Mouse (Mus musculus) hindbrain, embryonic 16.5 days (tissue): Measurements from ENCODE around the gene Pak4. TPM values are rescaled to one million over a fixed set of nuclear protein-coding genes. Genes with fewer than 3 reads are reported as not detected.

Experiments used
- ATAC-seq: fragments of 200-750 bp; cut with Nextera tagmentation; 2 replicates; pipeline ENCODE4 v1.8.0; 2017; ENCODE audit warnings: moderate TSS enrichment, moderate library complexity
- H3K27ac ChIP-seq: fragments of 300-500 bp; sonication (generic); 2 replicates; pipeline ENCODE4 v1.5.1; 2014; ENCODE audit warnings: low read depth, mild to moderate bottlenecking, control low read depth, low read length, moderate library complexity
- H3K27me3 ChIP-seq: fragments of 300-500 bp; sonication (generic); replicated peaks from 2 replicates; pipeline ENCODE4 v1.6.1; 2014; ENCODE audit warnings: low read length; ENCODE audit not compliant: control insufficient read depth, insufficient read depth
- H3K36me3 ChIP-seq: fragments of 300-500 bp; sonication (generic); 2 replicates; pipeline ENCODE4 v1.6.1; 2014; ENCODE audit warnings: mild to moderate bottlenecking, low read length, moderate library complexity, mixed read lengths; ENCODE audit not compliant: control insufficient read depth, insufficient read depth
- H3K4me1 ChIP-seq: fragments of 300-500 bp; sonication (generic); 2 replicates; pipeline ENCODE4 v1.6.1; 2014; ENCODE audit warnings: low read depth, low read length; ENCODE audit not compliant: control insufficient read depth, insufficient read depth
- H3K4me2 ChIP-seq: fragments of 300-500 bp; sonication (generic); 2 replicates; pipeline ENCODE4 v1.6.1; 2014; ENCODE audit warnings: mild to moderate bottlenecking, low read length, control low read depth, moderate library complexity
- H3K4me3 ChIP-seq: fragments of 300-500 bp; sonication (generic); 2 replicates; pipeline ENCODE4 v1.5.1; 2014; ENCODE audit warnings: mild to moderate bottlenecking, low read length, control low read depth, moderate library complexity
- H3K9ac ChIP-seq: fragments of 300-500 bp; sonication (generic); 2 replicates; pipeline ENCODE4 v1.6.1; 2014; ENCODE audit warnings: low read depth, mild to moderate bottlenecking, control low read depth, low read length, moderate library complexity
- H3K9me3 ChIP-seq: fragments of 300-500 bp; sonication (generic); 2 replicates; pipeline ENCODE4 v1.6.1; 2014; ENCODE audit warnings: mild to moderate bottlenecking, low read length, moderate library complexity; ENCODE audit not compliant: control insufficient read depth
- WGBS: fragments of 180-500 bp; shearing (Covaris S2); extraction: QIAGEN DNeasy Blood & Tissue Kit; methylation state at CpG from one replicate; pipeline ENCODE4 v1.1.7; 2014; 5-methylcytosine and 5-hydroxymethylcytosine counted together
- polyA plus RNA-seq: library from polyadenylated mRNA; unstranded; fragments of >200 nt; fragmentation: Nextera tagmentation; extraction: Ambion mirVana; gene quantifications from 2 replicates; pipeline ENCODE4 v1.2.1, GENCODE M21; 2015

Gene Pak4
- polyA plus RNA-seq, 1 experiment from 2014 or later = 18.2 TPM

DNA sequence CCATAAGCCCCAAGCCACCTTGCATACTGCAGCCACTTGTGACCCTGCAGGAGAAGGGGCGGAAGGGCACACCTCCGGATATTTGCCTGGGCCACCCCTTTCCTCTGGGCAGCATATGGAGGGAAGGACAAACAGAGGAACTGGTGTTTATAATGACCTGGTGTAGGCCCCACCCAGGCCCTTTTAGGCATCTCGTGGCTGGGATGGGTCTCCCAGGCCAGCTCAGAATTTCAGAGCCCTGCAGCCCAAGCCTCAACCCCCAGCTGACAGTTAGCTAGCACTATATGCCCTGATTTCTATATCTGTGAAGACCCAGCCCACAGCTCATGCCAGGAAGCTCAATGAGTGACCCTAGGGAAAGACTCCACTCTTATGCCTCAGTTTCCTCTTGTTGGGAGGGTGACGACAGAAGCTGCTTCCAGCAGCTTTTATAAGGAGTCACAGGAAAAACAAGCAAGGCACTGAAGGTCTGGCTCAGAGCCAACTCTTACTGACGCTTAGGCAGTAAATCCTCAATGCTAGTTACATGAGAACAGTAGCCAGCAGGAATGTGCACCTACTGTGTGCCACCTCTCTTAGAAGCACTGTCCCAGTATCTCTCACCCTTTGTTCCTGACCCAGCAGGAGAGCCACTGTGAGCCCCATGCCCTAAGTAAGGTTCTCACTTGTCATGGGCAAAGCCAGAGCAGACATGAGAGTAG is 26.9 kb downstream of the Pak4 start:
- Histone ChIP-seq H3K4me2 (no peak overlapping the region), H3K4me3 (no peak overlapping the region), H3K27ac (0 out of 2 replicates have a peak overlapping the region, but pooled peaks have one; percentile 12), H3K9me3 (no peaks in the 10 kb centered on the region), H3K4me1 (peaks cover 15% of the 10 kb centered on the region), H3K9ac (no peak overlapping the region), H3K36me3 (peaks cover 2% of the 10 kb centered on the region), H3K27me3 (no peaks in the 10 kb centered on the region)
- WGBS = 39% methylated on average over 5 of the region's 5 CpGs
- ATAC-seq = no peak

DNA sequence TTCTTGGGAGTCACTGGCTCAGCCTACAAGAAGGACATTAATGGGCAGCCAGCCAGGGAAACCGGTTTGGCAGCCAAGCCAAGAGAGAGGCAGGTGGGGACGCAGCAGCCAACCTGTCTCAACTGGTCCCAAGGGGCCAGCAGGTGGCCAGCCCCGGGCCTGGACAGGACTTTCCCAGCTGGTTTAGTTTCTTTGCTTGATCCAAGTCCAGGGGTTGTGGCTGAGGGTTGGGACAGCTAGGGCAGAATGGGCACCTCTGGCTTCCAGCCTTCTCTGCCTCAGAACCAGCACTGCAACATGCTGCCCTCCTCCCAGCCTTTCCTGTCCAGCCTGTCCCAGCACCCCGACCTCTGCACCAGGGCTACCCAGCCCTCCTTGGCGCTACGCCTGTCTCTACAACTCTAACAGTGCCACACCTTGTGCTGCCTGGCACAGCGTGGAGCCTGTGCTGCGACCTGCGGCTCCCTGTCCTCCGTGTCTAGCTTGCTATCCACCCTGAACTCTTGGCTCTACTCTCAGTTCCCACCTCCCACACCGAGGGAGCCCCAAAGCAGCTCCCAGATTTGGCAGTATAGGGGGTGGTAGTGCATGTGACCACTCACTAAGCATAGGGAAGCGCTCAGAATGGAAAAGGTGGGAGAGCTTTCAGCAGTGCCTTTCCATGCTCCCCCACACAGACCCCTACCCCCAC is 27.5 kb downstream of the Pak4 start:
- H3K27ac ChIP-seq = no peak overlapping the region
- no peaks in the 10 kb centered on the region for H3K9me3 ChIP-seq
- no peaks in the 10 kb centered on the region for H3K27me3 ChIP-seq
- no peak overlapping the region for H3K4me2 ChIP-seq
- H3K4me3 ChIP-seq = no peak overlapping the region
- H3K9ac ChIP-seq = 0 out of 2 replicates have a peak overlapping the region, but pooled peaks have one; percentile 32
- H3K36me3 ChIP-seq = peaks cover 2% of the 10 kb centered on the region
- WGBS = 58% methylated on average over 12 of the region's 12 CpGs
- peaks cover 15% of the 10 kb centered on the region for H3K4me1 ChIP-seq
- ATAC-seq = no peak

DNA sequence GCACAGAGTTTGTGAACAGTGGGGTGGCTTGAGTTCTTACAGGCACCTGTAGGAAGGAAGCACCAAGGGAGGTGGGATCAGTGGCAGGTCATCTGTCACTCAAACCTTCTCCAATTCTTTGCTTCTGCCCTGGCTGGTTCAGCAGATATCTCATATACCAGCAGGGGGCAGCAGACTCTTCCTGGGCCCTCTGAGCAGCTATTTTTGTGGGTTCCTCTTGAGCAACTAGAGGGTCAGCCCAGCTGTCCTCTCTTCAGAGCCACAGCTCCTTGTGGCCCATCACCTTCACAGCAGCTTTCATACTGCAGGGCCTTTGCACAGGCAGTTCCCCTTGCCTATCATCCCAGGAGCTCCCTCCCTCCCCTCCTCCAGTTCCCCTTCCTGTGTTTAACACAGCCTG is 29.7 kb downstream of the Pak4 start:
- peaks cover 15% of the 10 kb centered on the region for H3K4me1 ChIP-seq
- no peak overlapping the region for H3K4me2 ChIP-seq
- no peaks in the 10 kb centered on the region for H3K9me3 ChIP-seq
- no peak overlapping the region for H3K4me3 ChIP-seq
- peaks cover 10% of the 10 kb centered on the region for H3K36me3 ChIP-seq
- no peak overlapping the region for H3K9ac ChIP-seq
- ATAC-seq = no peak
- no peak overlapping the region for H3K27ac ChIP-seq
- no peaks in the 10 kb centered on the region for H3K27me3 ChIP-seq

DNA sequence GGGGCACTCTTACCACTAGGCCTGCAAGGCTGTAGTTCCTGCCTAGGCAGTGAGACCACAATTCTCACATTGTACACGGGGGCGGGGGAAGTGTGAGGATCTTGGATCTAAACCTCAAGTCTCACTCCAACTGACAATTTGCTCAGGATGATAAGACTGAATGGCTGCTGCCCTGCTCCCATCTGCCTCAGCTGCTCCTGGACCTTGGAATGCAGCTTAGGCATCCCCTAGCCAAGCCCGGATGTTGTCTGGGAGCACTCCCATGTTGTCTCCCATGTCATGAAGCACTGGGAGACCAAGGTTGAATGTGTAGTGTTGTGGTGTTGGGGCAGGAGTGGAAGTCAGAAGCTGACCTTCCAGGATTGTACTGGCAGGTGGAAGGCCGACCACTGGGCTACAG is 30.4 kb downstream of the Pak4 start:
- WGBS = 90% methylated on average over 4 of the region's 4 CpGs
- ATAC-seq = no peak
- no peaks in the 10 kb centered on the region for H3K27me3 ChIP-seq
- peaks cover 15% of the 10 kb centered on the region for H3K4me1 ChIP-seq
- H3K9me3 ChIP-seq = no peaks in the 10 kb centered on the region
- no peak overlapping the region for H3K27ac ChIP-seq
- peaks cover 10% of the 10 kb centered on the region for H3K36me3 ChIP-seq
- H3K4me2 ChIP-seq = no peak overlapping the region
- H3K9ac ChIP-seq = no peak overlapping the region
- H3K4me3 ChIP-seq = no peak overlapping the region

DNA sequence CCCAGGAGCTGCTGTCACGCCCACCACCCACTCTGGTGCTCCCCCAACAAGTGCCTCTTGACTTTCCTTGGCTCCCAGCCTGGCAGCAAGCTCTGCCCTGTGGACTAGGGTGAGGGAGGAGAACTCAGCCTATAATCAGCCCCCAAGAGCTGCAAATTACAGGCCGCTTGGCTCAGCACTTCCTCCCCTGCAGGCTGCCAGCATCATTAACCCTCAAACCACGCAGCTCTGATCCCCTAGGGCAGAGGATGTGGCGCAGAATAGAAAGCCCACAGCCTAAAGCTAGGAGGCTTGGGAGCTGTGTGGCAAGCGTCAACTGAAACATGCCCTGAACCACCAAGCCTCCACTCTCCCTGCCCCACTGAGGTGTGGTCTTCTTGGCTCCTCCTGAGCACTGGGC is 32.6 kb downstream of the Pak4 start:
- Histone ChIP-seq H3K4me1 (peaks cover 5% of the 10 kb centered on the region), H3K9ac (peak overlapping the region; percentile 22; the same call in 1 of the 2 replicates), H3K9me3 (no peaks in the 10 kb centered on the region), H3K4me3 (no peak overlapping the region), H3K27me3 (no peaks in the 10 kb centered on the region), H3K27ac (no peak overlapping the region), H3K4me2 (no peak overlapping the region), H3K36me3 (peaks cover 13% of the 10 kb centered on the region)
- ATAC-seq = no peak
- 67% methylated on average over 5 of the region's 5 CpGs for WGBS

DNA sequence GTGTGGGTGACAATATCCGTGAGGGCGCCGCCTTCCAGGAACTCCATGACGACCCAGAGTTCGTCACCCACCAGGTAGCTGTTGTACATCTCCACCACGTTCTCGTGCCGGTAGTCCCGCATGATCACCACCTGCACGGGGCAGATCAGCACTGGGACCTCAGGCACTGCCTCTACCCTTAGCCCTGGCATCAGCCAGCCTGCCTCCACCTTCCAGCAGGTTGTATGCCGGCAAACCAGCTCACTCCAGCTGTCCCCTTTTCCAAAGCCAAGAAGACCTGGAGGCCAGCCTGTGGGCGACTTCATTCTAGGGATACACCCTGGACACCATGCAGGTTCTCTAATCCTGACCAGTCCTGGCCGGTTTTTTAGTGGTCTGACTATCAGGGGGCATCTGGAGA is 35.0 kb downstream of the Pak4 start:
- 92% methylated on average over 13 of the region's 13 CpGs for WGBS
- no peaks in the 10 kb centered on the region for H3K27me3 ChIP-seq
- H3K4me2 ChIP-seq = no peak overlapping the region
- H3K9ac ChIP-seq = no peak overlapping the region
- peaks cover 22% of the 10 kb centered on the region for H3K36me3 ChIP-seq
- no peaks in the 10 kb centered on the region for H3K4me1 ChIP-seq
- H3K27ac ChIP-seq = no peak overlapping the region
- ATAC-seq = no peak
- H3K4me3 ChIP-seq = no peak overlapping the region
- no peaks in the 10 kb centered on the region for H3K9me3 ChIP-seq

DNA sequence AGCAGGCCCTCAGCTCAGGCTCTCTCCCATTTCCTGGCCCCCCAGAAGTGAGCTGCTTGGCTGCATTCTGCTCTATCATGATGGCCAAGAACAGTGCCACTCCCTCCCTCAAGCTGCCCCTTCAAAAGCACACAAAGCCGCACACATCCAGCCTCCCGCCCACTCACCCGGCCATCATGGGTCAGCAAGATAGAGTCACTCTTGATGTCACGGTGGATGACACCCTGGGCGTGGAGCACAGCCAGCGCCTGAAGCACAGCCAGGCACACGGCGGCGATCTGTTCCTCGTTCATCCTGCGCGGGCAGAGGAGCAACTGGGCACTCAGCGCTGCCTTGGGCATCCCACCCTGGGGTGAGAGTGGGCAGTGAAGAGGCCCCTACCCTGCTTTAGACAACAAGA is 35.6 kb downstream of the Pak4 start:
- no peak for ATAC-seq
- Histone ChIP-seq H3K36me3 (peaks cover 20% of the 10 kb centered on the region; the same call in 1 of the 2 replicates), H3K27me3 (no peaks in the 10 kb centered on the region)

DNA sequence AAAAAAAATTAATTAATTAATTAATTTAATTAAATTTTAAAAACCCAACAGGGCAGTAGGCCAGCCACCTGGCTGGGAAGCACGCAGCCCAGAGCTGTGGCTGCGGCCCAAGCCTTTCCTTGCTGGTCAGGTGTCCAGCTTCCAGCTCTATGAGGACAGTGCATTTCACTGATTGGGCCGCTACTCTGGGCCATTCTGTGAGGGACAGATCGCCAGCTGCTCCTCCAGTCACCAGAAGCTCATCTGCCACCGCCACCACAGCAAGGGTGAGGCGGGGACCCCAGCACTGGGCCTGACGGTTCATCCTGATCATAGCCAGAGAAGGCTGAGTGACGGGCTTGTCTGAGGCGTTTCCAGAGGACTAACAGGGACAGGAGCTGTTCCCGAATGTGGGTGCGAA is 36.0 kb downstream of the Pak4 start:
- Histone ChIP-seq H3K9ac (no peak overlapping the region), H3K4me1 (no peaks in the 10 kb centered on the region), H3K27ac (no peak overlapping the region), H3K9me3 (no peaks in the 10 kb centered on the region), H3K4me2 (no peak overlapping the region), H3K36me3 (peaks cover 20% of the 10 kb centered on the region; the same call in 1 of the 2 replicates), H3K4me3 (no peak overlapping the region), H3K27me3 (no peaks in the 10 kb centered on the region)
- WGBS = 89% methylated on average over 11 of the region's 11 CpGs
- ATAC-seq = no peak

More for the DNA sequence above, 35.6 kb downstream of the Pak4 start:
- Histone ChIP-seq H3K9ac (no peak overlapping the region), H3K4me2 (no peak overlapping the region), H3K27ac (no peak overlapping the region), H3K4me3 (no peak overlapping the region), H3K9me3 (no peaks in the 10 kb centered on the region), H3K4me1 (no peaks in the 10 kb centered on the region)
- 93% methylated on average over 13 of the region's 13 CpGs for WGBS

DNA sequence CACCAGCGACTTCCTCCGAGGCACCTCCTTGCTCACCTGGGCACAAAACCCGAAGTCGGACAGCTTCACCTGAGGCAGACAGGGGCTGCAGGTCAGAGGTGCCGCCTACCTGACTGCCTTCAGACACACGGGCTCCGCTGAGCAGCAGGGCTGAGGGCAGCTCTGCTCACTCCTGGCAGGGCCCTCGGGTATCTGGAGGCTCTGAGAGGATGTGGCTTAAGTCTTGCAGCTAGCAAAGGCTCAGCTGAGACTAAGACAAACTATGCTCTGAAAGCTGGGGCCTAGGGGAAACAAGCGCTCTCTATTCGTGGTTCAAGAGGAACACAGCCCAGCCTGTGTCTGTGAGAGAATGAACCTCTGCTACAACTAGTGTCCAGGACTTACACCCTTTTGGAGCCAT is 37.1 kb downstream of the Pak4 start:
- Histone ChIP-seq H3K36me3 (peaks cover 20% of the 10 kb centered on the region; the same call in 1 of the 2 replicates), H3K4me2 (no peak overlapping the region), H3K27me3 (no peaks in the 10 kb centered on the region), H3K4me1 (no peaks in the 10 kb centered on the region), H3K27ac (no peak overlapping the region), H3K4me3 (no peak overlapping the region), H3K9ac (no peak overlapping the region), H3K9me3 (no peaks in the 10 kb centered on the region)
- 94% methylated on average over 10 of the region's 10 CpGs for WGBS
- ATAC-seq = no peak
